Mouse (Mus musculus) thymus, adult 2 months (tissue): Measurements from ENCODE around the gene Hspbp1. TPM values are rescaled to one million over a fixed set of nuclear protein-coding genes. Genes with fewer than 3 reads are reported as not detected.

Experiments
- DNase-seq: peaks from one replicate; pipeline ENCODE4 v3.0.0; 2021
- H3K27ac ChIP-seq: fragments of 200-500 bp; 2 replicates; pipeline ENCODE4 v1.5.1; 2012; ENCODE audit warnings: low read length, control low read depth; ENCODE audit not compliant: control insufficient read depth, insufficient read depth
- H3K27me3 ChIP-seq: fragments of 200-500 bp; 2 replicates; pipeline ENCODE4 v1.6.1; 2012; ENCODE audit warnings: mild to moderate bottlenecking, low read length, moderate library complexity, mixed read lengths; ENCODE audit not compliant: control insufficient read depth, insufficient read depth
- H3K36me3 ChIP-seq: fragments of 200-500 bp; 2 replicates; pipeline ENCODE4 v1.6.1; 2012; ENCODE audit warnings: mild to moderate bottlenecking, low read length, moderate library complexity; ENCODE audit not compliant: control insufficient read depth, insufficient read depth
- H3K4me1 ChIP-seq: fragments of 200-500 bp; replicated peaks from 2 replicates; pipeline ENCODE4 v1.6.1; 2012; ENCODE audit warnings: low read length; ENCODE audit not compliant: control insufficient read depth, insufficient read depth
- H3K4me3 ChIP-seq: fragments of 200-500 bp; 2 replicates; pipeline ENCODE4 v1.5.1; 2012; ENCODE audit warnings: mild to moderate bottlenecking, low read length, control low read depth, moderate library complexity; ENCODE audit not compliant: control insufficient read depth, insufficient read depth
- CTCF ChIP-seq: fragments of 200-500 bp; IDR thresholded peaks from 2 replicates; pipeline ENCODE4 v1.5.1; 2012; ENCODE audit warnings: mild to moderate bottlenecking, control low read depth, low read length, moderate library complexity, borderline replicate concordance; ENCODE audit not compliant: control insufficient read depth, poor library complexity, insufficient read depth; ENCODE audit errors: extremely low read depth
- POLR2A ChIP-seq: fragments of 200-500 bp; IDR thresholded peaks from 2 replicates; pipeline ENCODE4 v1.6.1; 2012; ENCODE audit warnings: mild to moderate bottlenecking, low read length, control low read depth, moderate library complexity; ENCODE audit not compliant: control insufficient read depth, poor library complexity, insufficient read depth; ENCODE audit errors: extremely low read depth
- WGBS: fragments of 180-500 bp; shearing (Covaris S2); methylation state at CpG from one replicate; pipeline ENCODE4 v1.1.7; 2018; 5-methylcytosine and 5-hydroxymethylcytosine counted together
- polyA plus RNA-seq: library from polyadenylated mRNA; depleted of rRNA; stranded (reverse); fragments of >200 nt; gene quantifications from 2 replicates; pipeline ENCODE4 v1.2.3, GENCODE M21; 2012

Gene Hspbp1
- polyA plus RNA-seq, 1 experiment = 53.0 TPM

DNA sequence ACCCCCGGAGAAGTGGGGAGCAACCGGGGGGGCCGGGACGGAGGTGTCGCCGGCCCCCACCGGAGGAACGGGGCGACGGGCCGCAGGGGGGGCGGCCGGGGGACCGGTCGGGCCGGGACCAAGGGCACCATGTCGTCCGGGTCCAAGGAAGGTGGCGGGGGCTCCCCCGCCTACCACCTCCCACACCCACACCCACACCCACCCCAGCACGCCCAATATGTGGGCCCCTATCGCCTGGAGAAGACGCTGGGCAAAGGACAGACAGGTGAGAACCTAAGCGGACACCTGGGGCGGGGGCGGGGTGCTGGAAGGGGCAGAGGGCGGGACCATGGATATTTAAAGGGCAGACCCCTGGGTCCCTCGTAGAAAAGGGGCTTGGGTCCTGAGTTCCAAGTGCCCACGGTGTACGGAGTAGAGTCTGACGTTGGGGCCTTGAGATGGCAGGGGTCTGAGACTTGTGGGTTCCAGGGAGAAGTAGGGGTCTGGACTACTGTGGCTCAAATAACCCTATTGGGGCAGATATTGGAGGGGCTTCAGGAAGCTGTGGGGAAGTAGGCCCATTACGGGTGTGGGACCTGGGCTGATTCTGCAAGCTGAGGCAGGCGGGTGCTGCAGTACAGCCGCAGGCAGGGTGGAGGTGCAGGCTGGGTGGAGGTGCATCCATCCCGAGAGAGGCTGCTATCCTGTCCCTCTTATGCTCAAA, 6.2 kb upstream of the Hspbp1 start:
- DNase-seq = no peak
- TF ChIP-seq CTCF (no peak), POLR2A (no peak)
- H3K4me3 ChIP-seq = no peak overlapping the region
- WGBS = 51% methylated on average over 22 of the region's 35 CpGs
- no peak overlapping the region for H3K27ac ChIP-seq
- H3K4me1 ChIP-seq = peaks cover 4% of the 10 kb centered on the region
- no peaks in the 10 kb centered on the region for H3K36me3 ChIP-seq
- no peaks in the 10 kb centered on the region for H3K27me3 ChIP-seq

DNA sequence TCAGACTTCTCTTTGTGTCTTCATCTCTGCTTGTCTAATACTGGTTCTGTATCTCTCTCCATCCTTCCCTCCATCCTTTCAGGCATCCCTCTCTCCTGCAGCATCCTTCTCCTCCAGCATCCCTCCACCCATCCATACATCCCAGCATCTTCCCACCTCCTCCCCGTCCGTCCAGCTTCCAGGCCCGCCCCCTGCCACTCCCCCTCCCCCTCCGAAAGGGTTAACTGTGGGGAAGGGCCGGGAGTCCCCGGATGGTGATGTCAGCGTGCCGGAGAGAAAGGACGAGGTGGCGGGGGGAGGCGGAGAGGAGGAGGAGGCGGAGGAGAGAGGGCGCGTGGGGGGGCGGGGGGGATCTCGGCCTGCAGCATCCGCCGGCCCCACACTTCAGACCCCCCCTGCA, 5.5 kb upstream of the Hspbp1 start, which contains the start of gene Brsk1:
Gene Brsk1 (plus strand): TSS at position 218 of the 400 bp plus-strand sequence.
- Histone ChIP-seq H3K27me3 (no peaks in the 10 kb centered on the region), H3K27ac (no peak within 1 kb of the TSS), H3K36me3 (no peaks in the 10 kb centered on the region), H3K4me3 (no peak within 1 kb of the TSS), H3K4me1 (peaks cover 4% of the 10 kb centered on the region)
- TF ChIP-seq CTCF (no peak), POLR2A (no peak)
- DNase-seq = no peak
- 8% methylated on average over 9 of the region's 18 CpGs for WGBS

DNA sequence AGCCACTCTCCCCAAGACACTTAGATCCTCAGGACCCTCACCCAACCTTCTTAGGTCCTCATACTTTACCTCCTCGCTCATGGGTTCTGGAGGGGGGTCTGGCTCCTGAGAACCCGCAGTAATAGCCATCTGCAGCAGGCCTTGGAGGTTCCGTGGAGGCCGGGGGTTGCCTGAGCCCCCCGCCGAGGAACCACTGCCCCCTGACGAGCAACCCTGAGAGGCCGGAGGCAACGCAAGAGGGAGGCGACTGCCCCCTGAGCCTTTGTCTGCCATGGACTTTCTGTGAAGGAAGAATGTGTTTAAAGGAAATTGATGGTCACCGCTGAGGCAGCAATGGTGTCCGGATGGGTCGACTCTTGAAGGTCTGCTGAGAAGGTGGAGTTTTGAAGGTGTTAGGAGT, 665 bp downstream of the Hspbp1 start:
- Histone ChIP-seq H3K27ac (no peak overlapping the region), H3K4me1 (peaks cover 8% of the 10 kb centered on the region)

DNA sequence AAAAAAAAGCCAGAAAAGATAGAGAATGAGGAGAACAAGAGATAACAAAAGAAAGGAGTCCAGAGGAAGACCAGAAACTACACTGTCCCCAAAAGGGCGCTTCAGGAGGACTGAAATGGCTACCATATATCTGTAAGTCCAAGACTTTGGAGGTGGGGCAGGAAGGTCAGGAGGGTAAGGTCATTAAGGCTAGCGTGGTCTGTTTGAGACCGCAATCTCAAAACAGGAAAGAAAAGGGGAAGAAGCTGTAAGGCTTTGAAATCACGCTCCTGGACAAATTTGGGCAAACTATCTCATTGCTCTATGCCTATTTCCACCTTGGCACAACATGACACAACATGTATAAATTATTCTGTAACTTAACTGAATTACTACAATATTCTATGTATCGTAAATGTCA, 1.6 kb downstream of the Hspbp1 start:
- WGBS = 74% methylated on average over 5 of the region's 5 CpGs
- Histone ChIP-seq H3K4me1 (peaks cover 8% of the 10 kb centered on the region), H3K4me3 (no peak overlapping the region), H3K36me3 (peaks cover 3% of the 10 kb centered on the region; the same call in 1 of the 2 replicates), H3K27ac (no peak overlapping the region), H3K27me3 (no peaks in the 10 kb centered on the region)
- DNase-seq = no peak
- TF ChIP-seq POLR2A = no peak
- TF ChIP-seq CTCF = no peak

More for the DNA sequence above, 665 bp downstream of the Hspbp1 start:
- TF ChIP-seq CTCF (no peak), POLR2A (no peak)
- Histone ChIP-seq H3K36me3 (peaks cover 3% of the 10 kb centered on the region; the same call in 1 of the 2 replicates), H3K4me3 (peak overlapping the region; percentile 68), H3K27me3 (no peaks in the 10 kb centered on the region)
- no peak for DNase-seq
- 7% methylated on average over 13 of the region's 13 CpGs for WGBS

DNA sequence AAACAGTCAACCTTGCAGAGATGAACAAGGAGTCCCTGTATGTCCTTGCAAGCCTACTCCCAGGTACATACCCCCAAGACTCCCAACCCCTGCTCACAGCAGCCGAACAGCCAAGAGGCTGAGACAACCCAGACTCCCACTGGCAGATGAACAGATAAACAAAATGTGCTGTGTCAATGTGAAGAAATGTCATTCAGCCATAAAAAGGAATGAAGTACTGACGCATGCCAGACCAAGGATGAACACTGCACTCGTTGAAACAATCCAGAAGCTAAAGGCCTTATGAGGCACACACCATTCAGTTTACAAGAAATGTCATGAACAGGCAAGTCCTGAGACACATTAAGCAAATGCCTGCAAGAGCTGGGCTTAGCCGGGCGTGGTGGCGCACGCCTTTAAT, 9.7 kb downstream of the Hspbp1 start:
- Histone ChIP-seq H3K36me3 (no peaks in the 10 kb centered on the region), H3K27me3 (no peaks in the 10 kb centered on the region), H3K4me1 (peaks cover 17% of the 10 kb centered on the region), H3K4me3 (no peak overlapping the region), H3K27ac (peak overlapping the region; percentile 81)
- TF ChIP-seq CTCF = no peak
- no peak for TF ChIP-seq POLR2A
- DNase-seq = no peak
- 84% methylated on average over 7 of the region's 7 CpGs for WGBS

DNA sequence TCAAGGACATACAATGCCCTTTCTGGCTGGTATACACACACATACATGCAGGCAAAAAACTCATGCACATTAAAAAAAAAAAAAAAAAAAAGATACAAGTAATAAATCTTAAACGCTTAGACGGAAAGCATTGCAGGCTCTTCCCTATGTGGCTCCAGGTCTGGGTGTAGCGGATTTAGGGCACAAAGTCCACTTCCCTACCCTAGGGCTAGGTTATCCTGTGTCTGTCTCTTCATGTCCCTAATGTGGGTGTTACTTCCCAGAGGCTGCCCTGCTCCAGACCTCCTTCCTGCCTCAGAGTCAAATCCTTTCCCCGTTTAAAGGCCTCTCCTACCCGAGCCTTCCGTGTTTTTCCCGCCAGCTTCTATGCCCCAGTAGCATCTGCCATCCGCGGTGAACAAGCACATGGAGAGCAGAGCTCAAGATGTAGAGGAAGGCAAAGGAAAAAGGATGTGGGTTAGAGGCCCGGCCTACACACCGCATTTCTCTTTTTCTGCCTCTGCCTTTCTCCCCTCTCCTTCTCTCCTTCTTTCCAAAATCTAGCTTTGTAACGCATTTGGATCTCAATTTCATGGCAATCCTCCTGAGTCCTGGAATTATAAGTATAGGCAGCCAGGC, 10.6 kb downstream of the Hspbp1 start:
- 22% methylated on average over 12 of the region's 12 CpGs for WGBS
- Histone ChIP-seq H3K27me3 (no peaks in the 10 kb centered on the region), H3K4me3 (no peak overlapping the region), H3K36me3 (no peaks in the 10 kb centered on the region), H3K4me1 (peaks cover 17% of the 10 kb centered on the region), H3K27ac (peak overlapping the region; percentile 85)
- TF ChIP-seq POLR2A (no peak), CTCF (no peak)
- no peak for DNase-seq
